In the genomic region with DNA sequence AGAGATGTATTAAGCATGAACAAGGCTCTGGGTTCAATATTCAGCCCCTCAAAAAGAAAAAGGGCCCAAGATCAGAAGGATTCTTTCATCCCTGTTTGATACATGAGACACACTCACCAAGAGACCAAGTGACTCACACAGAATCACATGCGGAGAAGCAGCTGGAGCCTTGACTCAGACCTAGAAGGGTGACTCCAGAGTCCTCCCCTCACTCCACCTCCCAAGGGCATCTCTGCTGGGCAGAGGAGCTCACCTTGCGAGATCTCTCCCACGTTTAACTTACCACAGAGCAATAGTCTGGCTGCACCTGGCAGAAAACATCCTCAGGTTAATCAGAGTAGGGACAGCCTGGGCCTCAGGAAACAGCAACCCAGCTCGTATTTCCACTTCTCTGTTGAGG, we compare ENCODE assay signal across 40 mouse cellular contexts. TPM values are rescaled to one million over a fixed set of nuclear protein-coding genes. Genes with fewer than 3 reads are reported as not detected.
DNase-seq lines count a peak whose midpoint lies in the region; TF ChIP-seq lines count a peak whose summit lies in the region.
"Had no signal": no experiment of that assay in that cellular context is flagged by ENCODE, and none has a peak within 500 bp of the region (broad histone marks: within the 10 kb centered on the region; RNA-seq: fewer than 3 reads in every experiment).

No protein-coding gene starts in this region.

- no peak for TF ChIP-seq POLR2A in olfactory bulb, adult 2 months (IDR thresholded peaks at IDR 0.05; ENCODE audit: insufficient read depth, low read depth, low read length)

- H3K36me3 ChIP-seq in C2C12 (ENCODE audit: control insufficient read depth, insufficient read depth) = peaks cover 42% of the 10 kb centered on the region

- 49% methylated on average over 4 of the region's 4 CpGs for WGBS in olfactory bulb, adult 2 months

- H3K79me2 ChIP-seq in C2C12 (ENCODE audit: control insufficient read depth, insufficient read depth) = no peaks in the 10 kb centered on the region

- no peaks in the 10 kb centered on the region for H3K79me3 ChIP-seq in C2C12 (ENCODE audit: low read depth)

- no peak overlapping the region for H3K4me3 ChIP-seq in C2C12 (ENCODE audit: insufficient read depth, poor library complexity, severe bottlenecking)
- H3K4me3 ChIP-seq in olfactory bulb, adult 2 months (ENCODE audit: insufficient read depth, low read depth, low read length) = no peak overlapping the region
- H3K4me3 ChIP-seq: embryonic facial prominence, embryonic 10.5 days; embryonic facial prominence, embryonic 15.5 days; gastrocnemius, adult 2 months; heart, adult 2 months; heart, embryonic 13.5 days; hindbrain, embryonic 10.5 days; hindbrain, embryonic 15.5 days; kidney, embryonic 15.5 days; limb, embryonic 13.5 days; neural tube, embryonic 12.5 days had no signal

- TF ChIP-seq CTCF in C2C12 (IDR thresholded peaks at IDR 0.05; ENCODE audit: control insufficient read depth, insufficient read depth, insufficient read length) = no peak
- no peak for TF ChIP-seq CTCF in olfactory bulb, adult 2 months (IDR thresholded peaks at IDR 0.05; ENCODE audit: insufficient read depth, low read depth, low read length)

- DNase-seq in adrenal gland, adult 8-10 months = peak; percentile 50
- DNase-seq in adrenal gland, postnatal 4 days (ENCODE audit: low spot score in 2 of 2) = no peak
- peak; percentile 62 for DNase-seq in adrenal gland, postnatal 14 days
- DNase-seq in c-Kit-positive CD71-positive TER-119-positive erythroid progenitor cells, embryonic 14.5 days (ENCODE audit: low spot score) = no peak
- no peak for DNase-seq in right cerebral cortex, postnatal 4 days
- DNase-seq: cerebellum, adult 8-10 months; cerebellum, postnatal 25 days; gastrocnemius, adult 2 months; gastrocnemius, postnatal 36 days; heart, adult 2 months; heart, postnatal 10 days; kidney, adult 11 months; kidney, postnatal 25 days; liver, postnatal 0 days; lung, postnatal 36 days; thymus, adult 18-20 months; thymus, postnatal 25 days had no signal

- H3K27me3 ChIP-seq in C2C12 (ENCODE audit: control insufficient read depth, insufficient read depth, insufficient read length) = no peaks in the 10 kb centered on the region
- H3K27me3 ChIP-seq: embryonic facial prominence, embryonic 15.5 days; heart, embryonic 13.5 days; hindbrain, embryonic 15.5 days; kidney, embryonic 15.5 days; limb, embryonic 13.5 days; neural tube, embryonic 12.5 days had no signal

- peak overlapping the region; percentile 80 for H3K27ac ChIP-seq in olfactory bulb, adult 2 months (ENCODE audit: insufficient read depth, low read depth, low read length)
- H3K27ac ChIP-seq: embryonic facial prominence, embryonic 10.5 days; embryonic facial prominence, embryonic 15.5 days; gastrocnemius, adult 2 months; heart, adult 2 months; heart, embryonic 13.5 days; hindbrain, embryonic 10.5 days; hindbrain, embryonic 15.5 days; kidney, embryonic 15.5 days; limb, embryonic 13.5 days; neural tube, embryonic 12.5 days; stomach, postnatal 0 days had no signal

- no peak overlapping the region for H3ac ChIP-seq in C2C12 (ENCODE audit: control insufficient read depth, insufficient read length, low read depth)

- peaks cover 48% of the 10 kb centered on the region for H3K4me1 ChIP-seq in olfactory bulb, adult 2 months (ENCODE audit: control insufficient read depth, insufficient read depth, low read length)
- H3K4me1 ChIP-seq: embryonic facial prominence, embryonic 10.5 days; heart, embryonic 13.5 days; hindbrain, embryonic 10.5 days; hindbrain, embryonic 15.5 days; kidney, embryonic 15.5 days; limb, embryonic 13.5 days; neural tube, embryonic 12.5 days had no signal

TF ChIP-seq in C2C12, 6 proteins besides CTCF, POLR2A, EP300 and RAD21:
- TF ChIP-seq USF1 (IDR thresholded peaks at IDR 0.05; ENCODE audit: low read depth) (no peak), MYOD1 (IDR thresholded peaks at IDR 0.05; ENCODE audit: control insufficient read depth, insufficient read length, low read depth) (peak; percentile 67)

RNA-seq across cellular contexts. Expression of a gene that starts 7.5 kb away (rescaled TPM):
- total RNA-seq in adrenal gland, adult 8-10 months (2022) = 100 to 1,000 TPM; 123 to 161 (median 141) TPM
- total RNA-seq in adrenal gland, postnatal 4 days (2021) = 10 to 100 TPM; 71.2 to 78.9 TPM
- polyA plus RNA-seq in C2C12 (2012; fragmentation: generic; extraction: Trizol) = 79.0 TPM
- 92.3 and 93.9 TPM in 2 replicates for total RNA-seq in adrenal gland, postnatal 14 days (2021)
- not detected in 2 replicates for polyA plus RNA-seq in olfactory bulb, adult 2 months (2012; ENCODE audit: insufficient read depth, insufficient read length, low replicate concordance, missing spikeins)

RNA-seq across cellular contexts. Expression of a gene that starts 22.4 kb away (rescaled TPM):
- not detected for total RNA-seq in adrenal gland, adult 8-10 months (2022)
- total RNA-seq in adrenal gland, postnatal 4 days (2021) = under 1 TPM in 1 of 2 experiments, not detected in 1; 0.37 TPM
- not detected for polyA plus RNA-seq in C2C12 (2012; fragmentation: generic; extraction: Trizol)
- total RNA-seq in adrenal gland, postnatal 14 days (2021) = not detected in 2 replicates
- not detected in 2 replicates for polyA plus RNA-seq in olfactory bulb, adult 2 months (2012; ENCODE audit: insufficient read depth, insufficient read length, low replicate concordance, missing spikeins)
- total RNA-seq: gastrocnemius, adult 2 months; gastrocnemius, postnatal 36 days; heart, adult 2 months; heart, postnatal 10 days; megakaryocyte, adult 5-6 weeks had no signal
- polyA plus RNA-seq: embryonic facial prominence, embryonic 15.5 days; heart, adult 2 months; heart, embryonic 13.5 days; inflammation-experienced regulatory T-cells, adult 6 months; kidney, embryonic 15.5 days; limb, embryonic 13.5 days; liver, embryonic 11.5 days; liver, postnatal 0 days; lung, embryonic 16.5 days; stomach, postnatal 0 days had no signal

RNA-seq across cellular contexts. Expression of a gene that starts 51.9 kb away (rescaled TPM):
- total RNA-seq in adrenal gland, adult 8-10 months (2022) = not detected
- total RNA-seq in adrenal gland, postnatal 4 days (2021) = not detected
- not detected for polyA plus RNA-seq in C2C12 (2012; fragmentation: generic; extraction: Trizol)
- total RNA-seq in adrenal gland, postnatal 14 days (2021) = not detected in 2 replicates
- not detected in 2 replicates for polyA plus RNA-seq in olfactory bulb, adult 2 months (2012; ENCODE audit: insufficient read depth, insufficient read length, low replicate concordance, missing spikeins)
- total RNA-seq: gastrocnemius, adult 2 months; gastrocnemius, postnatal 36 days; heart, adult 2 months; heart, postnatal 10 days; layer of hippocampus, adult 18-20 months; layer of hippocampus, postnatal 10 days; left cerebral cortex, adult 8-10 months; left cerebral cortex, postnatal 36 days; megakaryocyte, adult 5-6 weeks had no signal
- polyA plus RNA-seq: embryonic facial prominence, embryonic 10.5 days; embryonic facial prominence, embryonic 15.5 days; forebrain, embryonic 14.5 days; frontal cortex, adult 2 months; heart, adult 2 months; heart, embryonic 13.5 days; hindbrain, embryonic 10.5 days; hindbrain, embryonic 15.5 days; inflammation-experienced regulatory T-cells, adult 6 months; kidney, embryonic 15.5 days; limb, embryonic 13.5 days; liver, embryonic 11.5 days; liver, postnatal 0 days; lung, embryonic 16.5 days; midbrain, embryonic 11.5 days; midbrain, embryonic 16.5 days; neural tube, embryonic 12.5 days; stomach, postnatal 0 days had no signal

Comparison
In these comparisons a context has a peak if more than half of its experiments do, and no peak if none do; other contexts are left out.
1. DNase-seq: peak in adrenal gland, adult 8-10 months (single experiment) and adrenal gland, postnatal 14 days (single experiment); none in adrenal gland, postnatal 4 days (0 of 2), c-Kit-positive CD71-positive TER-119-positive erythroid progenitor cells, embryonic 14.5 days (single experiment) and right cerebral cortex, postnatal 4 days (single experiment).